Mouse (Mus musculus): ENCODE measurements around the gene Ckap2l.

Gene Ckap2l

GRCm38 (mm10) chr2:129234731-129235130 is 62.3 kb downstream of the Ckap2l start:
- no peak for DNase-seq (ENCODE audit: low read depth, low spot score)

GRCm38 (mm10) chr2:129233803-129234477 is 63.1 kb downstream of the Ckap2l start:
- DNase-seq (ENCODE audit: low read depth, low spot score) = no peak

GRCm38 (mm10) chr2:129233218-129233617 is 63.8 kb downstream of the Ckap2l start:
- no peak for DNase-seq (ENCODE audit: low read depth, low spot score)

GRCm38 (mm10) chr2:129232484-129232883 is 64.5 kb downstream of the Ckap2l start:
- DNase-seq (ENCODE audit: low read depth, low spot score) = no peak

- DNase-seq (ENCODE audit: low read depth, low spot score) = peak; percentile 57
These were observed 65.0 kb downstream of the Ckap2l start for GRCm38 (mm10) chr2:129232023-129232422.

- DNase-seq (ENCODE audit: low read depth, low spot score) = no peak
These were observed 67.7 kb downstream of the Ckap2l start for GRCm38 (mm10) chr2:129229316-129229715.

DNA sequence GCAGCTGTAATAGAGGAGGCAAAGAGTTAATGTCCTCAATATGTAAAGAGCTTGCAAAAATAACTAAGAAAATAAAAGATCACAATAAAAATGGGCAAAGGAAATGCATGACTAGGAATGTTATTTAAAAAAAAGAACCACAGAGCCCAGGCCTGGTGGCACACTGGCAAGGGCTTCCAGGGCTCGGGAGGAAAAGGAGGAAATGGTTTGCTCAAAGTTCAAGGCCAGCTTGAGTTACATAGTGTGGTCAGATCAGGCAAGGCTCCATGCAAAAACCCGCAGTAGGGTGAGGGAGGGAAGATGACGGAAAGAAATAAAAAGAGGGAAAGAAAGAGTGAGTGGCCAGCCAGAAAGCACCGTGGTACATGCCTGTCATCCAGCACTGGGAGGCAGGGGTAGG is 68.4 kb downstream of the Ckap2l start:
- DNase-seq (ENCODE audit: low read depth, low spot score) = no peak

- no peak for DNase-seq (ENCODE audit: low read depth, low spot score)
These were observed 69.3 kb downstream of the Ckap2l start for GRCm38 (mm10) chr2:129227709-129228108.

- DNase-seq (ENCODE audit: low read depth, low spot score) = no peak
These were observed 69.9 kb downstream of the Ckap2l start for GRCm38 (mm10) chr2:129227011-129227529.

DNA sequence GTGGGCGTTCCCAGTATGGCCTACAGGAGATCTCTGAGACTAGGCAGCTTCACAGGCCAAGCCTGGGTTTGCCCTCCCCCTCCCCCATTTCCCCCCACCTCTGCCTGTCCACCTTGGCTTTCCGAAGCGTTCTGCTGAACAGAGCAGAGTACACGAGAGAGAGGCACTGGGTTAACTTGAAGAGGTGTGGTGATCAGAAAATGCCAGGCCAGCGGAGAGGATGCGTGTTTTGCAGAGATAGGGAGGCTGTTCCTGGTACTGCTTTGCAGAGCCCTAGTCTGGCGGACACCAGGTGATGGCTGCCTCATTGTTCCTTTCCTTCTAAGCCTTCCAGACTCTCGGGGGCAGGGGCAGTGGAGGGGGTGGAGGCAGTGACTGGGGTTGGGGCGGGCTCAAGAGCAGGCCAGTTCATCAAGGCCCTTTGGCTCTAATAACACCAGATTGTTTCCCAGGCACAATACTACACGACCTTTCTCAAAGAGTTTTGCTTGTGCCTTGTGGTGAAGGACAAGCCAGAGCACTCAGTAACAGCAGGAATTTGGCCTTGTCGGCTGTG is 70.6 kb downstream of the Ckap2l start:
- DNase-seq (ENCODE audit: low read depth, low spot score) = no peak

DNA sequence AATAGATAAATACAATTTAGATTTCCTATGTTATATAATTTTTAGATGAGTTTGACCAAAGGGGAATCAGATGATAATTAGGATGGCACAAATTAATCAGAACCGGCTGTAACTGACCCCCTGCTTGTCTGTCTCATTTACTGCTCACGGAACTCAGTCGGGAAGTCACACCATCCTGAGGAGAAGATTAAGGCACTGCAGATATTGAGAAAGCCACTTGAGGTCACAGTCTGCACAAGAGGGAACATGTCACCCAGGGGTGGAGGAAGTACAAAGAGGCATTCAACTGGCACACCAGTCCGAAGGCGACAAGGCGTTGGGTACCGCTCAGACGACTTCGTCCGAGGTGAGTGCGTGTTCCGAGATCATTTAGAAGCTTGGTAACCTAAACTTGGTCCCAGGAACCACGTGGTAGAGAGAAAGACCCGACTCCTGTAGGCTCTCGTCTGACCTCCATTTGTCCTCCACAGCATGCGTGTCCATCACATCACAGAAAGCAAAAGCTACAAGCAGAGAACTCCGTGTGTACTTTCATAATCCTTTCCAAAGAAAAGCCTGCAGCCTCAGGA is 71.7 kb downstream of the Ckap2l start:
- no peak for DNase-seq (ENCODE audit: low read depth, low spot score)

- DNase-seq (ENCODE audit: low read depth, low spot score) = no peak
These were observed 72.8 kb downstream of the Ckap2l start for GRCm38 (mm10) chr2:129224178-129224577.

DNA sequence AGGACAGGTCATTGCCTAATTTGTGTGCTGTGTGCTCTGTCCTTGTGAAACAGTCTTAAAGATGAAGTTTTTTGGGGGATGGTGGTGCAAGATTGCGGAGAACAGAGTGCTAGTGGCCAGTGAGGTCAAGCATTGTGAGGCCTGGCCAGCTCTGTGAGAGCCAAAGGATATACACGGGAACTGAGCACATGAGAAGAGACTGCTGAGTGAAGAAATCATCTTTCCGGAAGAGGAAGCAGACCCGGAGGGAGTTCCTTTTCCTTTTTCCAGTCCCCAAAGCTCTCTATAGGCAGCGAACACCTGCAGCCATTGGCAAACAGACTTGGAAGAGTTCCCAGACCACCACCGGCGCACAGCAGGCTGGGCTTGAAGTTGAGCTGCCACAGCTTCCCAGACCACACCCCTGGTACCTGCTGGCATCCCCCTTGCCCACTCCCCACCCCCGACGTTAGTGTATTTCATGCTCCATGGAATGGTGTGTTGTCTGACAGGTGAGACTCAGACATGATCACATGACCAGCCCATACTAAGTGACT is 75.8 kb downstream of the Ckap2l start:
- no peak for DNase-seq (ENCODE audit: low read depth, low spot score)

DNA sequence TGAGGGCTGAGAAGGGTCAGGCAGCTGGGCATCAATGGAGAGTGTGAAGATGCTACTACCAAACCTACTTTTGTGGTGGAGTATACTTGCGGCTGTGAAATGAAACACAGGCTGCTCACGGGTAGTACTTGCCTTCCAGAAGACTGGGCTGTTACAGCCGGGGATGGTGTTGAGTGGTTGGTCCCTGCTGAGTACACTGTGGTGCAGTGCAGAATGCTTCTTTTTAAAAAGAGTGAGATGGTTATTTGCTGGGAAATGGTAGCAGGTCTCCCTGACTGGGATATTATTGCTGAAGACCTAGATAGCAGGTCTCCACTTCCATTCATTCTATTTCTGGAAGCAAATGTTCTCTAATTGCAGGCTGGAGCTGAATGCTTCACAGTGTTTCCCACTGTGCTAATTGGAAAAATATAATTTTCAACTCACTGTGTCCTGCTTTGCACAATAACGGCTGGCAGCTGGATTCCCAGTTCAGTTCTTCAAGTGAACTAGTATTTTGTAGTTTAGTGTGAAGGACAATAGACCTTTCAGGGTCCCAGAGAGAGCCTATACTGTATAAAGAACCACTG is 78.4 kb downstream of the Ckap2l start:
- no peak for DNase-seq (ENCODE audit: low read depth, low spot score)

Measured in brain, embryonic 18.5 days (tissue).